Mouse (Mus musculus): ENCODE results near the gene Ubd. TPM values are rescaled to one million over a fixed set of nuclear protein-coding genes. Genes with fewer than 3 reads are reported as not detected.
"Not testable (repeated sequence)": the region's sequence is repeated elsewhere in the genome, so short reads cannot be mapped to it uniquely, and the experiment has no call there.

The Ubd gene
- polyA plus RNA-seq, 1 experiment from 2014 or later, result not detected

- H3K9me3 ChIP-seq, result 0 out of 2 replicates have a peak, but pooled peaks cover 8% of the 10 kb centered on the region
- ATAC-seq (ENCODE audit: low FRiP score, low read depth), result no peak
- 75% methylated on average over 3 of the region's 3 CpGs for WGBS
- H3K27me3 ChIP-seq, result peaks cover 45% of the 10 kb centered on the region
- 0 out of 2 replicates have a peak, but pooled peaks cover 6% of the 10 kb centered on the region for H3K4me1 ChIP-seq
- no peak within 1 kb of the TSS for H3K4me3 ChIP-seq
- H3K27ac ChIP-seq, result no peak within 1 kb of the TSS
- no peaks in the 10 kb centered on the region for H3K36me3 ChIP-seq
- H3K9ac ChIP-seq, result no peak within 1 kb of the TSS
- H3K4me2 ChIP-seq (replicated peaks), result no peak within 1 kb of the TSS
Measured at GRCm38 (mm10) chr17:37213018-37213417, 19.3 kb downstream of the Ubd start, which contains the start of gene Olfr95. Gene Olfr95 (minus strand): TSS chr17:37213118.

DNA sequence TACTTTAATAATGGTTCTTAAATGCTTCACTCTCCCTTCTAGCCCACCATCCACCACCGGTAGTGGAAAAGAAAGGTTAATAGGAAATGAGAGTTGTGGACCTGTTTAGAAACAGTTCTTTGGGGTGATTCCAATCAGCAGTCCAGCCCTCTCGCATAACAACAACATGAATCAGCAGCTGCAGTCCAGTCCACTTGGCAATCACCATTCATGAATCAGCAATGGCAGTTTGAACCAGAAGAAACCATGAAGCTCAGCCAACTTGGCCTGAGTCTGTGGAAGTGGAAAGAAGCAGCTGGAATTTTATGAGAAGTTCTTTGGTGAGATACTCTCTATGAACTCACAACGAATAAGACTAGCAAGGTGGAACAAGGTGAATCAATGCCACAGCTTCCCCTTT is 24.8 kb downstream of the Ubd start:
- no peak overlapping the region for H3K27ac ChIP-seq
- no peak overlapping the region for H3K9ac ChIP-seq
- H3K27me3 ChIP-seq, result 0 out of 2 replicates have a peak, but pooled peaks cover 4% of the 10 kb centered on the region
- WGBS, result 80% methylated on average over 3 of the region's 3 CpGs
- no peak overlapping the region for H3K4me3 ChIP-seq
- 0 out of 2 replicates have a peak, but pooled peaks cover 8% of the 10 kb centered on the region for H3K9me3 ChIP-seq
- no peak for ATAC-seq (ENCODE audit: low FRiP score, low read depth)
- H3K4me1 ChIP-seq, result no peaks in the 10 kb centered on the region
- no peak overlapping the region for H3K4me2 ChIP-seq (replicated peaks)
- no peaks in the 10 kb centered on the region for H3K36me3 ChIP-seq

GRCm38 (mm10) chr17:37219846-37220245 is 26.2 kb downstream of the Ubd start, which contains the start of gene Olfr96:
Gene Olfr96 (plus strand): TSS chr17:37220146.
- no peak within 1 kb of the TSS for H3K9ac ChIP-seq
- 0 out of 2 replicates have a peak, but pooled peaks cover 8% of the 10 kb centered on the region for H3K9me3 ChIP-seq
- H3K27ac ChIP-seq, result no peak within 1 kb of the TSS
- ATAC-seq (ENCODE audit: low FRiP score, low read depth), result no peak
- WGBS, result 63% methylated on average over 4 of the region's 4 CpGs
- H3K27me3 ChIP-seq, result no peaks in the 10 kb centered on the region
- H3K4me2 ChIP-seq (replicated peaks), result no peak within 1 kb of the TSS
- no peaks in the 10 kb centered on the region for H3K36me3 ChIP-seq
- no peak within 1 kb of the TSS for H3K4me3 ChIP-seq
- H3K4me1 ChIP-seq, result no peaks in the 10 kb centered on the region

- Histone ChIP-seq H3K9ac (no peak overlapping the region), H3K4me1 (no peaks in the 10 kb centered on the region), H3K27ac (no peak overlapping the region), H3K4me3 (no peak overlapping the region), H3K27me3 (no peaks in the 10 kb centered on the region), H3K36me3 (no peaks in the 10 kb centered on the region), H3K4me2 (replicated peaks) (no peak overlapping the region), H3K9me3 (0 out of 2 replicates have a peak, but pooled peaks cover 8% of the 10 kb centered on the region)
- ATAC-seq (ENCODE audit: low FRiP score, low read depth), result no peak
- 15% methylated on average over 1 of the region's 1 CpGs for WGBS
Measured at GRCm38 (mm10) chr17:37221879-37222278, 28.2 kb downstream of the Ubd start.

DNA sequence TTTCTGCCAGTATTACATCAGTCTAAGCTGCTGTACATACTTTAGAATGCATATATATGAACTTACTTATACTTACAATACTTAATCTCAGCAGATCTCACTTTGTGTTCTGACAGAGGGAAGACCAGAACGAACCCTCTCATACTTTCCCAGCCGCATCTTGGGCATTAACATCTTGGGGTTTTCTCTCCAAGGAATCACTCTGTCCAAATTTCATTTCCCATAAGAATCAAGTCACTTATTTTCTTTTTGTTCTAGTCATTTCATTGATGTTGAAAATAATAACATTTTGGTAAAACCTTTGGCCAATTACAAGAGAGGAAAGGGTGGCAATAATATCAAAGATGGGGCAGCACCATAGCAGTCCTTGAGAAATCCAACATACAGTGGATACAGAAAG is 43.5 kb downstream of the Ubd start, which contains the start of gene Olfr97:
Gene Olfr97 (minus strand): TSS at position 101 of the 400 bp plus-strand sequence.
- H3K4me3 ChIP-seq; H3K36me3 ChIP-seq; H3K27me3 ChIP-seq; H3K9ac ChIP-seq; H3K9me3 ChIP-seq; ATAC-seq (ENCODE audit: low FRiP score, low read depth); H3K4me2 ChIP-seq (replicated peaks); H3K4me1 ChIP-seq; H3K27ac ChIP-seq: not testable (repeated sequence)
- WGBS, result 83% methylated on average over 2 of the region's 2 CpGs

- Histone ChIP-seq H3K9me3 (no peaks in the 10 kb centered on the region), H3K4me3 (no peak overlapping the region), H3K36me3 (no peaks in the 10 kb centered on the region), H3K27me3 (no peaks in the 10 kb centered on the region), H3K9ac (no peak overlapping the region), H3K4me2 (replicated peaks) (no peak overlapping the region), H3K4me1 (no peaks in the 10 kb centered on the region), H3K27ac (no peak overlapping the region)
- WGBS, result 59% methylated on average over 3 of the region's 3 CpGs
- no peak for ATAC-seq (ENCODE audit: low FRiP score, low read depth)
Measured at GRCm38 (mm10) chr17:37242198-37242597, 48.5 kb downstream of the Ubd start.

Other genes with a start within 250 kb of the Ubd start
- 115 and 118 TPM in 2 replicates for gene Ppp1r11, start 242.2 kb upstream of the Ubd start, polyA plus RNA-seq (2015; fragmentation: Nextera tagmentation; extraction: Ambion mirVana)
- gene Znrd1, start 235.3 kb upstream of the Ubd start, polyA plus RNA-seq (2015; fragmentation: Nextera tagmentation; extraction: Ambion mirVana), result 111 and 117 TPM in 2 replicates
- gene Znrd1as, start 235.3 kb upstream of the Ubd start, polyA plus RNA-seq (2015; fragmentation: Nextera tagmentation; extraction: Ambion mirVana), result 5.7 and 5.8 TPM in 2 replicates
- not detected in 2 replicates for gene 2410137M14Rik, start 212.7 kb upstream of the Ubd start, polyA plus RNA-seq (2015; fragmentation: Nextera tagmentation; extraction: Ambion mirVana)
- 1.3 TPM in 2 replicates for gene H2-M5, start 204.4 kb upstream of the Ubd start, polyA plus RNA-seq (2015; fragmentation: Nextera tagmentation; extraction: Ambion mirVana)
- gene Zfp57, start 192.7 kb upstream of the Ubd start, polyA plus RNA-seq (2015; fragmentation: Nextera tagmentation; extraction: Ambion mirVana), result 136 and 138 TPM in 2 replicates
- gene Mog, start 170.5 kb upstream of the Ubd start, polyA plus RNA-seq (2015; fragmentation: Nextera tagmentation; extraction: Ambion mirVana), result 0.18 and 0.22 TPM in 2 replicates
- gene Gabbr1, start 147.9 kb upstream of the Ubd start, polyA plus RNA-seq (2015; fragmentation: Nextera tagmentation; extraction: Ambion mirVana), result 13.3 and 15.2 TPM in 2 replicates
- gene Olfr90, start 105.4 kb upstream of the Ubd start, polyA plus RNA-seq (2015; fragmentation: Nextera tagmentation; extraction: Ambion mirVana), result 0.09 TPM in 1 of 2 replicates, not detected in the other
- gene Olfr91, start 95.6 kb upstream of the Ubd start, polyA plus RNA-seq (2015; fragmentation: Nextera tagmentation; extraction: Ambion mirVana), result not detected in 2 replicates
- gene Olfr92, start 73.8 kb upstream of the Ubd start, polyA plus RNA-seq (2015; fragmentation: Nextera tagmentation; extraction: Ambion mirVana), result not detected in 2 replicates
- gene Olfr93, start 32.4 kb upstream of the Ubd start, polyA plus RNA-seq (2015; fragmentation: Nextera tagmentation; extraction: Ambion mirVana), result not detected in 2 replicates
- not detected in 2 replicates for gene Olfr94, start 7.1 kb downstream of the Ubd start, polyA plus RNA-seq (2015; fragmentation: Nextera tagmentation; extraction: Ambion mirVana)
- gene Olfr95, start 19.2 kb downstream of the Ubd start, polyA plus RNA-seq (2015; fragmentation: Nextera tagmentation; extraction: Ambion mirVana), result not detected in 2 replicates
- not detected in 2 replicates for gene Olfr96, start 26.3 kb downstream of the Ubd start, polyA plus RNA-seq (2015; fragmentation: Nextera tagmentation; extraction: Ambion mirVana)
- gene Olfr97, start 43.4 kb downstream of the Ubd start, polyA plus RNA-seq (2015; fragmentation: Nextera tagmentation; extraction: Ambion mirVana), result not detected in 2 replicates
- not detected in 2 replicates for gene Olfr98, start 69.9 kb downstream of the Ubd start, polyA plus RNA-seq (2015; fragmentation: Nextera tagmentation; extraction: Ambion mirVana)
- 1.8 and 2.0 TPM in 2 replicates for gene H2-M3, start 76.3 kb downstream of the Ubd start, polyA plus RNA-seq (2015; fragmentation: Nextera tagmentation; extraction: Ambion mirVana)
- gene Olfr99, start 89.6 kb downstream of the Ubd start, polyA plus RNA-seq (2015; fragmentation: Nextera tagmentation; extraction: Ambion mirVana), result not detected in 2 replicates
- not detected in 2 replicates for gene Olfr101, start 110.4 kb downstream of the Ubd start, polyA plus RNA-seq (2015; fragmentation: Nextera tagmentation; extraction: Ambion mirVana)
- not detected in 2 replicates for gene Olfr102, start 123.2 kb downstream of the Ubd start, polyA plus RNA-seq (2015; fragmentation: Nextera tagmentation; extraction: Ambion mirVana)
- not detected in 2 replicates for gene Olfr103, start 145.8 kb downstream of the Ubd start, polyA plus RNA-seq (2015; fragmentation: Nextera tagmentation; extraction: Ambion mirVana)
- gene Olfr104-ps, start 165.7 kb downstream of the Ubd start, polyA plus RNA-seq (2015; fragmentation: Nextera tagmentation; extraction: Ambion mirVana), result not detected in 2 replicates
- not detected in 2 replicates for gene Olfr105-ps, start 185.1 kb downstream of the Ubd start, polyA plus RNA-seq (2015; fragmentation: Nextera tagmentation; extraction: Ambion mirVana)
- gene Olfr106-ps, start 196.5 kb downstream of the Ubd start, polyA plus RNA-seq (2015; fragmentation: Nextera tagmentation; extraction: Ambion mirVana), result not detected in 2 replicates
- gene Olfr107, start 205.3 kb downstream of the Ubd start, polyA plus RNA-seq (2015; fragmentation: Nextera tagmentation; extraction: Ambion mirVana), result 0.04 TPM in 1 of 2 replicates, not detected in the other

All from limb, embryonic 13.5 days (tissue).